Mouse (Mus musculus): Measurements from ENCODE around the gene Nubp1. TPM values are rescaled to one million over a fixed set of nuclear protein-coding genes. Genes with fewer than 3 reads are reported as not detected.

Gene Nubp1
- polyA plus RNA-seq, 2 experiments from 2014 or later = 68.5 to 77.0 TPM

- no peak for ATAC-seq
These were observed 6.0 kb downstream of the Nubp1 start for GRCm38 (mm10) chr16:10417723-10418259.

DNA sequence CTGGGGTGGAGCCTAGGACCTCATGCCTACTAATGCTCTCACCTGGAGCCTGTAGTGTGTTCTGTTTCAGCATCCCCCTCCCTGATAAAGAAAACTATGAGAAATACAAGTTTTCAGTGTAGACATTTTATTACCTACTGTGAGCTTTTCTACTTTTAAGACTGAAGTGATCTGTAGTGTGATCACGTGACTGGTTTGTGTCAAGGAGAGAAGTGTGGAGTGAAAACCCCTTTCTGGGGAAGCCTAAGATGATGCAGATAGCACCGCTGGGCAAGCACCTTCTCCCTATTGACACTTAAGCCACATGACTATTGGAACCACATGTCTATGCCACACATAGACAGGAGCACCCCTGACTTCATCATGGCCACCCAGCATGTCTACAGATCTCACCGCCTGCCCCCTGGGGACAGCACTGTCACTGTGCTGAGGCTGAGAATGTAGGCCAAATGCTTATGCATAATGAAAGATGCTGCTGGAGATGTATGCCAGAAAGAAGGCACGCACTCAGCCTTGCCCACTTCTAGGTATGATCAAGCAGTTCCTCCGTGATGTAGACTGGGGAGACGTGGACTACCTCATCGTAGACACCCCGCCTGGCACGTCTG is 8.8 kb downstream of the Nubp1 start:
- no peak for ATAC-seq

DNA sequence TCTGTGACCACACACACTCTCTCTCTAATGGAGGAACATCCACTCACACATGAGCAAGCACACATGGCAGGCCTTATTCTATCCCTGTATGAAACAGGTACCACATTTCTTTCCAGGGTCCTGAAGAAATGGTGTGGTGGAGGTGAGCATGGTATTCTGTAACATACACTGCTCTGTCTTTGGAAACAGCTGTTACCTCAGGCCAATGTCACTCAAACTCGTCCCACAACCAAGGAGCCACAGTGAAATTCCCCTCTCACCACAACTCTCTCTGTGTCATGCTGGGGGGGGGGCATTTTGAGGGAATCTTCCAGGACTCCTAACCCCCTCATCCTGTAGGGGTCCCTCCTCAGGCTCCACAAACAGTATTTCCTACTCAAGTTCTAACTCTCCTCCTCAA is 20.2 kb downstream of the Nubp1 start:
- no peak for ATAC-seq

- ATAC-seq = no peak
These were observed 20.6 kb downstream of the Nubp1 start for GRCm38 (mm10) chr16:10432387-10432786.

DNA sequence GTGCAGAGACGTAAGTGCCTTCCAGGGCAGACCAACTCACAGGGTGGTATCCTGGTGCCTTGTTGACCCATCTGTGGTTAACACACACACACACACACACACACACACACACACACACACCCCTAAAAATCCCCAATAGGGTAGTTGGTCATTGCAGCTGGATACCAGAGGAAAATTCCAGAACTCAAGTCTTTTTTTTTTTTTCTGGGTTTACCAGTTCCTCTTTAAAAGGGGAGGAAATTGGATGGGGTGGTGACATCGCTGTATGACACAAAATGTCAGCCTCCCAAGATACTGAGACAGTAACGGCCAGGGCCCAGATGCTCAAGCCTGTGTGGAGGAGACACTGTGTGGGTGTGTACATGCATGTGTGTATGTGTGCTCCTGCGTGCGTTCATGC is 21.6 kb downstream of the Nubp1 start:
- ATAC-seq = no peak

- ATAC-seq = no peak
These were observed 24.4 kb downstream of the Nubp1 start for GRCm38 (mm10) chr16:10436166-10436565.

DNA sequence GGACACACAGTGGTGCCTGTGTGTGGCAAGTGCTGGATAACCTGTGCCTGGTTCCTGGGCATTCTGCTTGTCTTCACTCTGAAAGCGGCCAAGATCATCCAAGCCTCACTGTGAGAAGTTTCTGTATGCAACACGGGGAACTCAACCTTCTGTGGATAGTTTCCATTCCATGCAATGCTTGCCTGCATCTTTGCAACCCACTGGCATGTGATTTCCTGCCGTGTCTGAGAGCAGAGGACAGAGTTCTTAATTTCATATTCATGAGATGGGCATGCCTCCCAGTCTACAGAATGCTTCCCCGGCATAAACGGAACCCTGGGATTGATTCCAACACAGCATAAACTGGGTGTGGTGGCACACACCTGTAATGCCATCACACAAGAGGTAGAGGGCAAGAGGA is 26.3 kb downstream of the Nubp1 start:
- ATAC-seq = no peak

GRCm38 (mm10) chr16:10441328-10441727 is 29.6 kb downstream of the Nubp1 start:
- no peak for ATAC-seq

DNA sequence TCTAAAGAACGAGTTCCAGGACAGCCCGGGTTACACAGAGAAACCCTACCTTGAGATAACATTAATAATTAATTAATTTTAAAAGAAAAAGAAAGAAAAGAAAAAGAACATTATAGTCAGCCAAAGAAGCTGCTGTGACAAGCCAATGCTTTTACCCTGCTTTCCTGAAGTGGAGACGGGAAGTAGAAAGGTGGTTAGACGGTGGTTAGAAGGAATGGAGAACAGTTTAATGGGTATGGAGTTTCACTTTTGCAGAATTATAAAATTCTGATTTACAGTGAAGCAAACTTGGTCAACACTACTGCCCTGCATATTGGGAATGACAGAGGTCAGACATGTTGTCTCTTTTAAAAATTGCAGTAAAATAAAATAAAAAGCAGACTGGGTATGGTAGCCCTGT is 30.0 kb downstream of the Nubp1 start:
- no peak for ATAC-seq

- ATAC-seq = no peak
These were observed 32.0 kb downstream of the Nubp1 start for GRCm38 (mm10) chr16:10443723-10444122.

DNA sequence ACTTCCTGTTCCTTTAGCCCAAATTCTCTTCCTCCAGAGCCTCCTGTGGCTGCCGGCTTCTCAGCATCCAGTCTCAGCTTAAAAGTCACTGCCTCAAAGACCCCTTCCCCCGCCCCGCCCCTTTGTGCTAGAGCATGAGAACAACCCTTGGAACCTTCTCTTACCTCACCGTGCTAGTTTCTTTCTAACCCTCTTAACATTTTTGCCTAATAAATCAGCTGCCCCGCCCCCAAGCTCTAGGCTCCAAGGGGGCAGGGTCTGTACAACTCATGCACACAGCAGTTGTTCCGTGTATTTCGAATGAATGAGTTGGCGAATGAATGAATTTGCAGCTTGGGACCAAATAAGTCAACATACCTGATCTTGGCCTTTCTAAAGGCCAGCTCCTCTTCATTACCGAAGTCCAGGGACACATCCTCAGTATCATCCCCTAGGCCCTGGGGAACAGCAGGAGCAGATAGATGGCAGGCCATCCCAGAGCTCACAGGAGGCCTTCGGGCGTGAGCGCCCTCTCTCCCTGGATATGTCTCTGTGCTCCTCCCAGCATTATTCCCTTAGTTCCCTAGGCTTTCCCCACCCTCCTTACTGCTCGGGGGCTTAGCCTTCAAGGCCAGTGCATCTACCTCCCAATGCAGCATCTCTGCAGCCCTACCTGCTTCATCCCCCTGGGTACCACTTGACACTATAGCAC is 35.0 kb downstream of the Nubp1 start:
- ATAC-seq = no peak

GRCm38 (mm10) chr16:10447264-10447594 is 35.5 kb downstream of the Nubp1 start, which contains the start of gene Tvp23a:
Gene Tvp23a (minus strand): TSS chr16:10447362.
- no peak for ATAC-seq

DNA sequence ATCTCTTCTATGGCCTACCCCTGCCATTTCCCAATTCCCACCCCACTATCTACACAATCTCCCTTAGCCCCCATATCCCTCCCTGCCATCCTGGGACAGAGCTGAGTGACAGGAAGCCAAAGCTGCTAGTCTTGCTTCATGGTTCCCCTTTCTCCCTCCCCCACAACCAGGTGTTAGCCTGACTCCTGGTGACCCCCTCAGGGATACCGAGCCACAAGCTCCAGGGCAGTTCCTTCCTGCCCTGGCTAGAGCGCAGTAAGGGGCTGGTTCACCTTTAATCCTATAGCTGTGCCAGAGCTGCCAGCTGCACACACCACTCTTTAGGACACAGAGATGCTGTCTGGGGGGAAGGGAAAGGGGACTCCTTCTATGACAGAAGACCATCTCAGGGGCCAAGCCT is 36.0 kb downstream of the Nubp1 start:
- ATAC-seq = no peak

- ATAC-seq = no peak
These were observed 37.2 kb downstream of the Nubp1 start for GRCm38 (mm10) chr16:10448931-10449330.

DNA sequence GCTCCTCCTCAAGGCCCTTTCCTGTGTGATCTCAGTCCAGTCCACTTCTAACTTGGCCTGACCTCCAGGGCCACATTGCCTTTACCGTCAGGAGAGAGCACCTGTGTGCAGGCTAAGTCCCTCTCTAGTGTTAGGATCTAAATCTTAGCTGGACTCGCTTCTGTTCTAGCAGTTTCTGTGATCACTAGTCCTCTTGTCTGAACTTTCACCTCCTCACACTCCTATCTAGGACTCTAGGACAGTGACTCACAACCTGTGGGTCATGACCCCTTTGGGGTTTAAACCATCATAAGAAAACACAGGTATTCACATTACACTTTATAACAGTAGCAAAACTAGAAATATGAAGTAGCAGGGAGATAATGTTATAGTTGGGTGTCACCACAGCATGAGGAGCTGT is 40.2 kb downstream of the Nubp1 start:
- ATAC-seq = no peak

- no peak for ATAC-seq
These were observed 40.7 kb downstream of the Nubp1 start for GRCm38 (mm10) chr16:10452445-10452896.

DNA sequence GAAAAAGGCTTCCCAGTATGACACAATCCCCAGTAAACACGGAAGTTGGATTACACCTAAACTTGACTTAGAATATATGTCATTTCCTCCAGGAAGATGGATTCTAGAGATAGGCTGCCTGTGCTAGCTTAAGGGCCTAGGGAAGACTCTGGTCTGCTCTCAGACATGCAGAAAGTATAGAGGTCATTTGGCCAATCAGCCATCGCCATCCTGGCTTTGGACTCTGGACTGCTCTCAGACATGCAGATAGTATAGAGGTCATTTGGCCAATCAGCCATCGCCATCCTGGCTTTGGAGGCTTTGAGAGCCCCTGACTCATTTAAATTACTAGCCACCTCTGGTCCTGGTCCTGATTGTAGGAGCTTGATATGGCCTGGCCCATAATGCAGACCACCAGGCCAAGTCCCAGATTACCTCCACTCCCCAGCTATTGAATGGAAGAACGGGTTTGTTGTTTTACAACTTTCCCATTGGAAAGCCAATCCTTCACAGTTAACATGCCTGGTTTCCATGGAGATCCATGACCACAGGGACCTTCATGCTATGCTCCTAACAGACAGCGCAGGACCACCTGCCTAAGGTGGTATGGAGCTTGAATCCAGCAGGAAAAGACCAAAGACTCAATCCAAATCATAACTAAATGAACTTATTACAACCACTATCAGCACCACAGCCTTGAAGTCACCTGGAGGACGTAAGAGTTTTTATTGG is 42.3 kb downstream of the Nubp1 start:
- ATAC-seq = no peak

DNA sequence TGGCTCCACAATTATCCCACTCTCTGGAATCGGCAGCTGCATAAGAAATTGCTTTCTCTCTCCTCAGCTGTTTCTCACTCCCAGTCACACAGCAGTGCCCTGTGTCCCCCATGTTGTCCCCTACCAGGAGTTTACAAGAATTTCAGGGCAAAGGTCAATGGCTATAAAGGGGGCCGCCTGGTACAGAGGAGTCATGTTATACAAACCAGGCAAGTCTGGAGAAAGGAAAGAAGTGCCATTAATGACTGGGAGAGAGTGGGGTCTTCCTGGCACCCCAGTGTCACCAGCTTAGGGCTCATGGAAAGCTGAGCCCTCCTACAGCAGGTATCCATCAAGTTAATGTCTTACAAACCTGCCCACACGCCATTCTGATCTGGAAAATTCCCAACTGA is 42.8 kb downstream of the Nubp1 start:
- ATAC-seq = no peak

DNA sequence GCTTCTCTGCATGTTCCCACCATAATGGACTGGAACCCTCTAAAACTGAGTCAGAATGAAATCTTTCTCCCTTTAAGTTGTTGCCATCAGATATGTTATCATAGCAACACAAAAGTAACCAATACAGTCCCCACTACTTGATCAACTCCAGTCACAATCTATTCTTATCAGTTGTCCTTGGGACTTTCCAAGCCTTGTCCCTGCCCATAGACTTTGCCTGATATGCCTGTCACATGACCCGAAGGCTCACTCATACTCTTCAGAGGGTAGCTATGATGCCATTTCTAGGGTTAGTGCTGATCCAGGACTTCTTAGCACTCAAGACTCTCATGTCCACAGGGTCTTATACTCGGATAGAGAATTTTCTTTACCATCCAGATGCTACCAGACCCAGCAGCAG is 48.4 kb downstream of the Nubp1 start:
- ATAC-seq = no peak

- no peak for ATAC-seq
These were observed 49.4 kb downstream of the Nubp1 start for GRCm38 (mm10) chr16:10461178-10461577.

DNA sequence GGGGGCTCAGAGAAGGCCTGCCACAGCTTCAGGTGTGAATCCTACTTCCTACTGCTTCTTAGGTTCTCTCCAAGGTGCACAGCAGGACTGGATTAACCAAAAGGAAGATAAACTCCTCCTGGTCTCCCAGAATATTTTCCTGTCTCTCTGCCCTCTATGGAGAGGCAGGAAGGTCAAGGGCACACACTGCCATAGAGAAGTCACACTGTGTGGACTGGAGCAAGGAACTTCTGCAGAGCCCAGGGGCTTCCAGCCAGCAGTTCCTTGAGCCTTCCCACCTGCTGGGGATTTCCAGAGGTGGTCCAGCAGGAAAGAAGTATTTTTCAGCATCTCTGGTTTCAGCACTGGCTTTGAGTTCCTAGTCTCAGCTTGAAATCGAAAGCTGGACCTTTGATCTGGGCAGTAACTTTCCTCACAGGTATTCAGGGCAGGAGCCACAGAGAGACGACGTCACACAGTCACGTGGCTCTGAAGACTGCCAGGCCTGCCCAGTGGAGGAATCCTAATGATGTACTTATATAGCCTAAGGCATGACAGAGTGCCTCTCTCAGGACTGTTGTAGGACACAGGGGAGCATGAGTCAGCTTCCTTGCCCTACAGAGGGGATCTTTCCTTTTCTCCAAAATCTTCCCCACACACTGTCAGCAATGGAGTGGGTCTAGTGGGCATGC is 53.4 kb downstream of the Nubp1 start:
- ATAC-seq = no peak

- no peak for ATAC-seq
These were observed 55.8 kb downstream of the Nubp1 start for GRCm38 (mm10) chr16:10467391-10468107.

DNA sequence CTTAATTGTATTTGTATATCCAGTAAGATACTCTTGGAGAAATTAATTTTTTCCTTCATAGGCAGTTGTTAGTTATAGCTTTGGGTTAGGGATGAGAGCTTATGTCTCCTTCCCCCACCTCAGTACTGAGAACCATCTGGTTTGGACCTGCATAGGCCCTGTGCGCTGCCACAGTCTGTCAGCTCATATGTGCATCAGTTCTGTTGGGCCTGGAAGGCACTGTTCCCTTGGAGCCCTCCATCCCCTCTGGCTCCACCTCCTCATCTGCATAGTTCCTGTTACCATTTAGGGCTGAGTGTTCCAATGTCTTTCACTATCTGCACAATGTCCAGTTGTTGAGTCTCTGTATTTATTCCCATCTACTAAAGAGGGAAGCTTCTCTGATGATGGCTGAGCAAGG is 56.5 kb downstream of the Nubp1 start:
- ATAC-seq = no peak
